Mouse (Mus musculus) B cell, adult 67 days (primary cell): Measurements from ENCODE around the gene Zc3h7a. TPM values are rescaled to one million over a fixed set of nuclear protein-coding genes. Genes with fewer than 3 reads are reported as not detected.

ENCODE experiments used
- total RNA-seq, 2 experiments: library from RNA; stranded (reverse); gene quantifications; 4 replicates each; pipeline ENCODE4 v1.2.4; 2023

The Zc3h7a gene
- 100 to 1,000 TPM; 318 to 393 TPM for total RNA-seq

DNA sequence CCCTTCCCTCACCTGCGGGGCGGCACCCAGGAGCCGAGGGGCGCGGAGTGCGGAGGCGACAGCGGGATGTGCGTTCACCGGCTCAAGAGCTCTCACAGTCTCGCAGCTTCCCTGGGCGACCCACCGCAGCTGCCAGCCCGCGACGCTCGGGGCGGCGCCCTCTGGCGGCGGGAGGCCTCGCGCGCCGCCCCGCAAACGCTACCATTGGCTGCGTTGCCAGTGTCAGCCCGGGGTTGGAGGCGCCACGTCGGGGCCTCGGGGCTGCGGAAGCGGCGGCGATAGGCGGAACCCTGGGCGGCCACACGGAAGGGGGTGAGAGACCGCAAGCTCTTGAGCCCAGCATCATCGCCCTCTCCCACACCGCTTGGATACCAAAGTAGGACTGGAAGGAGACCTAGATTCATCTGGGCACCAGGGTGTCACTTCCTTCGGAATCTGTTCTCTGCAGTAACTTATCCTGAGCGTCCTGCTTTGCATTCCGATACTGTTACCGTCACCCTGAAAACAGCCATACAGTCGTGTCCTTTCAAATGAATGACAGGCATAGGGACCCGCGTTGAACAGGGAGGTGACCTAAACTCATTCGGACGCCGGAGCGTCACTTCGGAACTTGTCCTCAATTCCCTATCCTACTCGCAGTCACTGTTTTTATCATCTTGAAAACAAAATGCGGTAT, at the start of gene Zc3h7a:
Gene Zc3h7a, minus strand, starts transcription at position 186 of the 676 bp plus-strand sequence.

DNA sequence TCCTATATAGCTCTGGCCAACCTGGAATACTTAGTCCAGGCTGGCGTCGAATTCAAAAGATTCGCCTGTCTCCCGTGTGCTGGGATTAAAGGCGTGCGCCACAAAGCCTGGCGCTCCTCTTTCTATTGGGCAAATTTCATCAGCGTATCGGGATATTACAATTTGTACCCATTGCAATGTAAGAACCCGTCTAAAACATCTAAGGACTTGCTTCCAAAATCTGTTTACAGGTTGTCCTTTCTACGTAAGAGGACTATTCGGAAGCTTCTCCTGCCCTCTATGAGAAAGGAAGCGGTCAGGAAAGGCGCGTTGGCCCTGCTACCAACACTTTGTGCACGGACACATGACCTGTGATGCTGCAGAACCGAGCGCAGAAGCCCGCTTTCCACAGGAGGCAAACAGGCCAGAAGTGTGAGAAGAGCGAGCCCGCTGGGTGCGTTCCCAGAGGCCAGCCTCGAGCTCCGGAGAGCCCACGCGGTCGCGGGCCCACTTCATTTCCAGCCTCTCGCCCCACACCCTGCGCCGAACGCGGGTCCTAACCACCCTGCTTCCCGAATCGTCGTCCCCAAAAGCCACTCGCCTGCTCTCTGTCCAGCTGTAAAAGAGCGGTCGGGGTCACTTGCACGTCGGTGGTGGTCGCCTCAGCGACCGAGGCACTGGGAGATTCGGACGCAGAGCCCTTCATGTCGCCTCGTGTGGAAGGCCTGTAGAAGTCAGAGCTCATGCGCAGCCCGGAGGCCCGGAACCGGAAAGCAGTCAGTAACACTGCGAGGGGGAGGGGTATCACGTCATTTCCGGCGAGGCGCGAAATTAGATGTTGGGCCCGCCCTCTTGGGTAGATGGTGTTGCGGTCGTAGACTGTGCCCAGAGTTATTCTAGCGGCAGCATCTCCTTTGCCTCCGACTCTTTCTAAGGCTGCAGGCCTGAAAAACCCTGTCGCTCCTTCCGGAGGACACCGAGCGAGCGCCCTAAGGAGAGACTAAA, 26.7 kb upstream of the Zc3h7a start, which contains the start of gene Rsl1d1:
Gene Rsl1d1, minus strand, starts transcription at position 761 of the 984 bp plus-strand sequence.

DNA sequence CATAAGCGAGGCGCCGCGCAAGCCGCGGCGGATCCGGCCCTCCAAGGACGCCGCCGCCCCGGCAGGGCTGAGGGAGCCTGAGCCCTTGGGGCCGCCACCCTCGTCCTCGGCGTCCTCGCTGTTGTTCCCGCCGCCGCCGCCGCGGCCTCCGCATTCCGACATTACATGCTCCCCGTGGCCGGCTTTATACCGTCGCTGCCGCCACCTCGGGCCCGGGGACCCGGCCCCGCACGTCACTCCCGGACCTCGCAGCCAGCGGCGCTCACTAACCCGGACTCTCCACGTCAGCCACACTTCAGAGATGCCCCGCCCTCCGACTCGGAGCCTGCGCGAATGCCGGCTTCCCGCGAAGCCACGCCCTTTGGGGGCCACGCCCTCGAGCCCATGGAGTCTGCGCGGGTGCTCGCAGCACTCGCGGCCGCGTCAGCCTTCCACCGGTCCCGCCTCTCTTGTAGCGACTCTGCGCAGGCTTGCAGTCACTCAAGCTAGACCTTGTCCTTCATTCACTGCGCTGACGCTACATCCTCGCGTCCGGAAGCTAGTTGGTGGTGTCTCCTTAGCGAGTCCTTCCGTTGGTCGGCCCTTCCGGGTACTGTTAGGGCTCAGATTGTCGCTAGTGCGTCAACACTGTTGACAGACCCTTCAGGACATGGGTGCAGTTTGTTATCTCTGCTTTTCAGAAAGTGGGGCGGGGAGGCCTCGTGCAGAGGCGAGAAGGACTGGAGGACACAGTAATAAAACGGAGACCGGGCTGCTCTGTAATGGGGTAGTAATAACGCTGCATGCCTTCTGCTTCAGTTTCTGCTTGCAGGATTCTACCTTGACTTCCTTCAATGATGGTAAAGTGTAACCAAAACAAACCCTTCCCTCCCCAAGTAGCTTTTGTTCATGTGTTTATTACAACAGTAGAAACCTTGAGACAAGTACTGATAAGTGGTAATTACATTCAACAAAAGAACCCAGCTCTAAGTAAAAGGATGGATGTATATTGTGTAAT, 41.5 kb downstream of the Zc3h7a start, which contains the start of gene Txndc11:
Gene Txndc11, minus strand, starts transcription at position 303 of the 997 bp plus-strand sequence.

Other genes starting within 250 kb of the Zc3h7a start
- gene Snn, start 115.4 kb downstream of the Zc3h7a start, total RNA-seq, result 100 to 1,000 TPM; 224 to 303 TPM
- 10 to 100 TPM; 18.4 to 23.3 TPM for gene Litaf, start 110.2 kb downstream of the Zc3h7a start, total RNA-seq
- 10 to 100 TPM; 76.3 to 78.9 TPM for gene Txndc11, start 41.7 kb downstream of the Zc3h7a start, total RNA-seq
- 10 to 100 TPM; 84.7 to 86.1 TPM for gene Rsl1d1, start 26.9 kb upstream of the Zc3h7a start, total RNA-seq
- 10 to 100 TPM; 77.8 to 79.7 TPM for gene Gspt1, start 77.9 kb upstream of the Zc3h7a start, total RNA-seq
- gene Tnfrsf17, start 137.4 kb upstream of the Zc3h7a start, total RNA-seq, result not detected
- 100 to 1,000 TPM; 131 to 144 TPM for gene Snx29, start 146.5 kb upstream of the Zc3h7a start, total RNA-seq